ENCODE assay signal across 8 mouse cellular contexts in genomic region chr4:147868450-147869031, GRCm38 (mm10). TPM values are rescaled to one million over a fixed set of nuclear protein-coding genes. Genes with fewer than 3 reads are reported as not detected.
DNase-seq lines count a peak whose midpoint lies in the region; ATAC-seq lines count a peak whose summit lies in the region.

TSS of gene Miip (minus strand) at chr4:147868816.
TSS of gene Fv1 (plus strand) at chr4:147868979.

- H3K4me1 ChIP-seq in hindbrain, embryonic 12.5 days, result peaks cover 24% of the 10 kb centered on the region

- H3K27ac ChIP-seq in hindbrain, embryonic 12.5 days, result peak within 1 kb of the TSS; percentile 82

- peaks cover 46% of the 10 kb centered on the region for H3K36me3 ChIP-seq in hindbrain, embryonic 12.5 days

- no peaks in the 10 kb centered on the region for H3K27me3 ChIP-seq in hindbrain, embryonic 12.5 days

- peak within 1 kb of the TSS; percentile 76 for H3K4me2 ChIP-seq in hindbrain, embryonic 12.5 days (replicated peaks)

- H3K9ac ChIP-seq in hindbrain, embryonic 12.5 days, result peak within 1 kb of the TSS; percentile 77

- DNase-seq in NIH3T3 (ENCODE audit: low read depth), result peak; percentile 96
- DNase-seq in cerebellum, postnatal 10 days, result peak; percentile 94 to 96
- DNase-seq in frontal cortex, postnatal 10 days (ENCODE audit: low spot score in 2 of 2), result peak; percentile 93 to 96
- peak; percentile 89 to 98 for DNase-seq in layer of hippocampus, postnatal 14 days (ENCODE audit: low spot score in 2 of 2)
- DNase-seq in lung, postnatal 14 days, result peak; percentile 93
- peak; percentile 93 for DNase-seq in retina, adult 2 months (ENCODE audit: low read depth, low spot score)
- peak; percentile 88 to 93 for DNase-seq in thymus, postnatal 36 days

- under 1% methylated on average over 30 of the region's 30 CpGs for WGBS in hindbrain, embryonic 12.5 days

- no peaks in the 10 kb centered on the region for H3K9me3 ChIP-seq in hindbrain, embryonic 12.5 days (replicated peaks)

- peak within 1 kb of the TSS; percentile 70 for H3K4me3 ChIP-seq in hindbrain, embryonic 12.5 days

- peak; percentile 98 for ATAC-seq in hindbrain, embryonic 12.5 days (ENCODE audit: low FRiP score)

RNA-seq across cellular contexts. Expression of gene Miip, which starts in this region (rescaled TPM):
- 45.2 and 46.1 TPM in 2 replicates for polyA plus RNA-seq in hindbrain, embryonic 12.5 days (2016; fragmentation: Nextera tagmentation; extraction: Ambion mirVana)
- total RNA-seq in layer of hippocampus, postnatal 14 days (2021), result 10 to 100 TPM; 20.6 to 21.5 TPM

RNA-seq across cellular contexts. Expression of gene Fv1, which starts in this region (rescaled TPM):
- polyA plus RNA-seq in hindbrain, embryonic 12.5 days (2016; fragmentation: Nextera tagmentation; extraction: Ambion mirVana), result 13.5 and 13.8 TPM in 2 replicates
- total RNA-seq in layer of hippocampus, postnatal 14 days (2021), result 1 to 10 TPM; 7.2 to 8.9 TPM

Comparison
In these comparisons a context has a peak if more than half of its experiments do, and no peak if none do; other contexts are left out.
1. Peak in every context shown above with its lines: DNase-seq, ATAC-seq, H3K4me3 ChIP-seq and H3K27ac ChIP-seq.